Mouse (Mus musculus) embryonic facial prominence, embryonic 13.5 days (tissue): ENCODE measurements around the gene Shisa2. TPM values are rescaled to one million over a fixed set of nuclear protein-coding genes. Genes with fewer than 3 reads are reported as not detected.
"Not testable (repeated sequence)": the region's sequence is repeated elsewhere in the genome, so short reads cannot be mapped to it uniquely, and the experiment has no call there.

Experiments
- ATAC-seq: fragments of 200-750 bp; cut with Nextera tagmentation; 2 replicates; pipeline ENCODE4 v1.8.0; 2017; ENCODE audit warnings: low read depth; ENCODE audit not compliant: insufficient number of reproducible peaks, insufficient read depth, low FRiP score, low TSS enrichment
- H3K27ac ChIP-seq: fragments of 300-500 bp; sonication (generic); 2 replicates; pipeline ENCODE4 v1.5.1; 2015; ENCODE audit warnings: moderate library complexity, mild to moderate bottlenecking, inconsistent platforms
- H3K27me3 ChIP-seq: fragments of 300-500 bp; sonication (generic); 2 replicates; pipeline ENCODE4 v1.6.1; 2015; ENCODE audit warnings: mild to moderate bottlenecking, inconsistent platforms
- H3K36me3 ChIP-seq: fragments of 300-500 bp; sonication (generic); 2 replicates; pipeline ENCODE4 v1.6.1; 2015; ENCODE audit warnings: mild to moderate bottlenecking, inconsistent platforms
- H3K4me1 ChIP-seq: fragments of 300-500 bp; sonication (generic); 2 replicates; pipeline ENCODE4 v1.6.1; 2015; ENCODE audit warnings: inconsistent platforms
- H3K4me2 ChIP-seq: fragments of 300-500 bp; sonication (generic); 2 replicates; pipeline ENCODE4 v1.6.1; 2015; ENCODE audit warnings: moderate library complexity, mild to moderate bottlenecking, inconsistent platforms
- H3K4me3 ChIP-seq: fragments of 300-500 bp; sonication (generic); 2 replicates; pipeline ENCODE4 v1.5.1; 2015; ENCODE audit warnings: mild to moderate bottlenecking, inconsistent platforms
- H3K9ac ChIP-seq: fragments of 300-500 bp; sonication (generic); 2 replicates; pipeline ENCODE4 v1.6.1; 2015; ENCODE audit warnings: mild to moderate bottlenecking, inconsistent platforms
- H3K9me3 ChIP-seq: fragments of 300-500 bp; sonication (generic); 2 replicates; pipeline ENCODE4 v1.6.1; 2016; ENCODE audit warnings: inconsistent platforms
- WGBS: fragments of 180-500 bp; shearing (Covaris S2); methylation state at CpG from one replicate; pipeline ENCODE4 v1.1.7; 2015; ENCODE audit warnings: mixed read lengths; 5-methylcytosine and 5-hydroxymethylcytosine counted together
- polyA plus RNA-seq: library from polyadenylated mRNA; unstranded; fragments of >200 nt; fragmentation: Nextera tagmentation; extraction: Ambion mirVana; gene quantifications from 2 replicates; pipeline ENCODE4 v1.2.1, GENCODE M21; 2015

Gene Shisa2
- polyA plus RNA-seq, 1 experiment from 2014 or later = 9.4 TPM

GRCm38 (mm10) chr14:59612920-59613625 lies 12.0 kb upstream of the Shisa2 start:
- H3K4me1 ChIP-seq = no peaks in the 10 kb centered on the region
- peaks cover 4% of the 10 kb centered on the region; the same call in 1 of the 2 replicates for H3K27me3 ChIP-seq
- ATAC-seq = no peak
- H3K4me2 ChIP-seq = no peak overlapping the region
- no peak overlapping the region for H3K27ac ChIP-seq
- H3K9ac ChIP-seq = no peak overlapping the region
- no peaks in the 10 kb centered on the region for H3K9me3 ChIP-seq
- no peaks in the 10 kb centered on the region for H3K36me3 ChIP-seq
- H3K4me3 ChIP-seq = no peak overlapping the region
- WGBS = 48% methylated on average over 14 of the region's 14 CpGs

- H3K9me3 ChIP-seq, H3K36me3 ChIP-seq, H3K9ac ChIP-seq, H3K27ac ChIP-seq, H3K4me2 ChIP-seq, H3K4me3 ChIP-seq, ATAC-seq, H3K4me1 ChIP-seq, H3K27me3 ChIP-seq: not testable (repeated sequence)
- 81% methylated on average over 3 of the region's 3 CpGs for WGBS
Measured at GRCm38 (mm10) chr14:59614149-59614548, 11.0 kb upstream of the Shisa2 start.

GRCm38 (mm10) chr14:59616802-59617201 lies 8.3 kb upstream of the Shisa2 start:
- 52% methylated on average over 7 of the region's 7 CpGs for WGBS
- no peak overlapping the region for H3K27ac ChIP-seq
- no peak for ATAC-seq
- no peaks in the 10 kb centered on the region for H3K36me3 ChIP-seq
- no peaks in the 10 kb centered on the region for H3K4me1 ChIP-seq
- H3K4me3 ChIP-seq = no peak overlapping the region
- H3K9me3 ChIP-seq = no peaks in the 10 kb centered on the region
- H3K27me3 ChIP-seq = peaks cover 4% of the 10 kb centered on the region; the same call in 1 of the 2 replicates
- H3K9ac ChIP-seq = no peak overlapping the region
- H3K4me2 ChIP-seq = no peak overlapping the region

- Histone ChIP-seq H3K9ac (no peak overlapping the region), H3K4me3 (peak overlapping the region; percentile 62), H3K27me3 (peaks cover 45% of the 10 kb centered on the region), H3K36me3 (no peaks in the 10 kb centered on the region), H3K9me3 (no peaks in the 10 kb centered on the region), H3K4me1 (peaks cover 34% of the 10 kb centered on the region), H3K27ac (no peak overlapping the region), H3K4me2 (peak overlapping the region; percentile 83)
- 25% methylated on average over 9 of the region's 9 CpGs for WGBS
- ATAC-seq = no peak
Measured at GRCm38 (mm10) chr14:59624326-59624885, 702 bp upstream of the Shisa2 start.

GRCm38 (mm10) chr14:59625806-59626364 lies 777 bp downstream of the Shisa2 start:
- Histone ChIP-seq H3K4me2 (peak overlapping the region; percentile 83), H3K27me3 (peaks cover 45% of the 10 kb centered on the region), H3K9ac (peak overlapping the region; percentile 77), H3K4me3 (peak overlapping the region; percentile 62), H3K36me3 (peaks cover 8% of the 10 kb centered on the region), H3K9me3 (no peaks in the 10 kb centered on the region), H3K27ac (peak overlapping the region; percentile 39; the same call in 1 of the 2 replicates), H3K4me1 (peaks cover 34% of the 10 kb centered on the region)
- under 1% methylated on average over 51 of the region's 51 CpGs for WGBS
- ATAC-seq = no peak

- no peaks in the 10 kb centered on the region for H3K9me3 ChIP-seq
- no peak for ATAC-seq
- H3K36me3 ChIP-seq = peaks cover 8% of the 10 kb centered on the region
- H3K4me2 ChIP-seq = peak overlapping the region; percentile 83
- WGBS = 18% methylated on average over 8 of the region's 8 CpGs
- H3K9ac ChIP-seq = peak overlapping the region; percentile 77
- H3K27ac ChIP-seq = no peak overlapping the region
- H3K4me1 ChIP-seq = peaks cover 34% of the 10 kb centered on the region
- peaks cover 45% of the 10 kb centered on the region for H3K27me3 ChIP-seq
- H3K4me3 ChIP-seq = peak overlapping the region; percentile 62
Measured at GRCm38 (mm10) chr14:59626711-59627110, 1.6 kb downstream of the Shisa2 start.

- Histone ChIP-seq H3K9ac (0 out of 2 replicates have a peak overlapping the region, but pooled peaks have one; percentile 16), H3K4me2 (peak overlapping the region; percentile 83), H3K9me3 (no peaks in the 10 kb centered on the region), H3K4me1 (peaks cover 34% of the 10 kb centered on the region), H3K27me3 (peaks cover 45% of the 10 kb centered on the region), H3K27ac (no peak overlapping the region), H3K4me3 (peak overlapping the region; percentile 62), H3K36me3 (peaks cover 8% of the 10 kb centered on the region)
- no peak for ATAC-seq
- WGBS = 22% methylated on average over 9 of the region's 9 CpGs
Measured at GRCm38 (mm10) chr14:59627142-59627680, 2.1 kb downstream of the Shisa2 start.

- Histone ChIP-seq H3K36me3 (peaks cover 8% of the 10 kb centered on the region), H3K9me3 (no peaks in the 10 kb centered on the region), H3K4me3 (peak overlapping the region; percentile 62), H3K4me2 (peak overlapping the region; percentile 83), H3K27me3 (peaks cover 45% of the 10 kb centered on the region), H3K27ac (no peak overlapping the region), H3K9ac (no peak overlapping the region), H3K4me1 (peaks cover 34% of the 10 kb centered on the region)
- peak; percentile 56; the same call in 1 of the 2 replicates for ATAC-seq
- 20% methylated on average over 7 of the region's 7 CpGs for WGBS
Measured at GRCm38 (mm10) chr14:59627823-59628222, 2.7 kb downstream of the Shisa2 start.

- Histone ChIP-seq H3K9me3 (no peaks in the 10 kb centered on the region), H3K27ac (no peak overlapping the region), H3K4me2 (no peak overlapping the region), H3K27me3 (peaks cover 39% of the 10 kb centered on the region), H3K4me3 (no peak overlapping the region), H3K9ac (no peak overlapping the region), H3K4me1 (peaks cover 34% of the 10 kb centered on the region), H3K36me3 (peaks cover 8% of the 10 kb centered on the region)
- no peak for ATAC-seq
- 89% methylated on average over 15 of the region's 15 CpGs for WGBS
Measured at GRCm38 (mm10) chr14:59629308-59629707, 4.2 kb downstream of the Shisa2 start.

- ATAC-seq = no peak
- no peak overlapping the region for H3K4me2 ChIP-seq
- 90% methylated on average over 9 of the region's 9 CpGs for WGBS
Measured at GRCm38 (mm10) chr14:59630096-59630495, 5.0 kb downstream of the Shisa2 start.

GRCm38 (mm10) chr14:59632067-59632466 lies 7.0 kb downstream of the Shisa2 start:
- Histone ChIP-seq H3K4me2 (no peak overlapping the region), H3K4me1 (peaks cover 12% of the 10 kb centered on the region), H3K9ac (no peak overlapping the region), H3K4me3 (no peak overlapping the region), H3K27ac (no peak overlapping the region), H3K36me3 (peaks cover 8% of the 10 kb centered on the region), H3K9me3 (no peaks in the 10 kb centered on the region), H3K27me3 (peaks cover 12% of the 10 kb centered on the region)
- 87% methylated on average over 6 of the region's 6 CpGs for WGBS
- no peak for ATAC-seq

More at GRCm38 (mm10) chr14:59630096-59630495, 5.0 kb downstream of the Shisa2 start:
- Histone ChIP-seq H3K36me3 (peaks cover 8% of the 10 kb centered on the region), H3K27ac (no peak overlapping the region), H3K4me1 (peaks cover 28% of the 10 kb centered on the region), H3K9me3 (no peaks in the 10 kb centered on the region), H3K4me3 (no peak overlapping the region), H3K27me3 (peaks cover 31% of the 10 kb centered on the region), H3K9ac (no peak overlapping the region)
